Mouse (Mus musculus) ovary, postnatal 14 days (tissue): ENCODE data around the gene Zfp819.
"Not testable (repeated sequence)": the region's sequence is repeated elsewhere in the genome, so short reads cannot be mapped to it uniquely, and the experiment has no call there.

Experiments used
- DNase-seq: peaks from one replicate; pipeline ENCODE4 v3.0.0; 2022; ENCODE audit warnings: low spot score

Gene Zfp819

DNA sequence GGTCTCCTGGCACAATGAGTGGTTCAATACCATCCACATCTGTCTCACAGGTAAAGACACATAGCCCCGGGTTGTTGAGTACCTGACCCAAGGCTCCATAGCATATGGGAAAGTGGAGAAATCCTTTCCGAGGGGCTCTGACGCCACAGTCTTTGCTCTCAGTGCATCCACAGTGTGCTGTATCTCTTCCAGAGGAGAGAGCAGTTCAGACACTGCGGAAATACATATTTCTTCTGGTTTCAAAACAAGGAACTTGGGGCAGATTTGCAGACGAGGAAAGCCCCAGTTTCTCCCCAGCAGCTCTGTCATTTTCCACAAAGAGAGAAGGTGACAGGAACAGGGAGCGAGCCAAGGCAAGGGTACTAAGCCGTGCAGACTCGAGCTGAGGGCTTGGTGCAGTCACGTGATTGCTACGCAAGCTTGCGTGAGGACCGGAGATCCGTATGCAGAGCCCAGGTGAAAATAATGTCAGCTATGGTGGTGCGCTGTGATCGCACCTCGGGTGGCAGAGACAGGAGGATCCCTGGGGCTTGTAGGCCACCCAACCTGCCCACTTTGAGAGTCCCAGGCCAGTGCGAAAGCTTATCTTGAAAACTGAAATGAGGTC lies 36.2 kb downstream of the Zfp819 start:
- no peak for DNase-seq

DNA sequence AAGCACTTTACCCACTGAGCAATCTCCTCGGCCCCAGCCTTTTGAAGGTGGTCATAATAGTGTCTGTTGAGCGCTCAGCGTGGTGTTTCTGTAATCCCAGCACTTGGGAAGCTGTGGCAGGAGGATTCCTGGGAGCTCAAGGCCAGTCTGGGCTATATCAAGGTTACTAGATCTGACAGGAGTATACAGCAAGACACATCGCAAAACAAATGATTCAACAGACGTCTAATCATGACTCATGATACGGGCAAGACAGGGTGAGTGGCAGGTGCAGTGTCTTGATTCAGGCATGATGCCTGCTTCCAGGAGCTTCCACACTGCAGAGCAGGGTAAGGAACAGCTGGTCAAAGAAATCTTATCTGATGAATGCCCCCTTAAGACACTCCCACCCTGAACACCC lies 45.7 kb downstream of the Zfp819 start:
- DNase-seq: no peak

DNA sequence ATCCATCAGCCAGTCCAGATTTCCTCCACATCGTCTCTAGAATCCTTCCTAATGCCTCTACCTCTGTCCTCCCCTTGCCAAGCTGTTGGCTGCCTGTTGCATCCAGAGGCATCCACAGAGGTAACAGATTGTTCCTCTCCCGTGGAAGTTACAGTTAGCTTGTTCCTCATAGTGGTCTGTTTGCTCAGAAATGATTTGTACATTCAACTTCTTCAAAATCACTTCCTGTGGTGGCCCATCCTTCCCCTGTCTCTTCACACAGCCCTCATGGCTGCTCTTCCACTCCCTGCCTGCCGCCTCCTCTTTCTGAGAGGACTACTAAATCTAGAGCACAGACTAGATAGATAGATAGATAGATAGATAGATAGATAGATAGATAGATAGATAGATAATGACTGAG lies 47.5 kb downstream of the Zfp819 start:
- no peak for DNase-seq

DNA sequence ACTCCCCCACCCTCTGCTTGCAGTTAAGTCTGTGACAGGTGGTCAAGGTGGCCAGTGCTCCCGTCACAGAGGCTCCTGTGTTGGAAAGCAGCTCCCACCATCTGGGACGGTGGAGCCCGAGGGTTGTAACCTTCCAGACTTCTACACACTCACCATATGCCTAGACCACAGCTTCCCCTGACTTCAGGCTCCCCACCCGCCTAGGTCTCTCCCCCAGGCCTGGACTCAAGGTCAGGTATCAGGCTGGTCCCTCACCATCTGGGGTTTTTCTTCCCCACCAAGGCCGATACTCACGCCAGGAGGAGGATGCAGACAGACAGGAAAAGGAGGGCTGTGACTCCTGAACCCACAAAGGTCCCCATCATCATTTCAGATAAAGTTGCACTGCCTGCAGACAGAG lies 49.3 kb downstream of the Zfp819 start:
- no peak for DNase-seq

DNA sequence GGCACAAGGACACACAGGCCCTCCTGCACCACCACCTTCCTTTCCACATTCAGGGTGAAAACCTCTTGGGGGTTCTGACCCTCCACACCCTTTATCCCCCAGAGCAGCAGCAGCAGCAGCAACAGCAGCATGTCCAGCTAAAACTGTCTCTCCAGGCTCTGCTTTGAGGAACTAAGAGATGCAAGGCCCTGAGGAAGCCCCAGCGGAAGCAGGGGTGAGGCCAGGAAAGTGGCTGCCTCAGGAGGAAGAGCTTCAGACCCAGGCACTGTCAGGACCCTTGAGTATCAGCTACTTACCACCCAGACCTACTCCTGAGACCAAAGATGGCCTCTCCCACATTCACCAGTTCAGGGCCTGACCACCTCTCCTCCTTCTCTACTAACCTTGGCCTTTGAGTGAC lies 53.0 kb downstream of the Zfp819 start, which contains the start of gene Siglece:
Gene Siglece (minus strand): TSS at position 160 of the 400 bp plus-strand sequence.
- DNase-seq: no peak

DNA sequence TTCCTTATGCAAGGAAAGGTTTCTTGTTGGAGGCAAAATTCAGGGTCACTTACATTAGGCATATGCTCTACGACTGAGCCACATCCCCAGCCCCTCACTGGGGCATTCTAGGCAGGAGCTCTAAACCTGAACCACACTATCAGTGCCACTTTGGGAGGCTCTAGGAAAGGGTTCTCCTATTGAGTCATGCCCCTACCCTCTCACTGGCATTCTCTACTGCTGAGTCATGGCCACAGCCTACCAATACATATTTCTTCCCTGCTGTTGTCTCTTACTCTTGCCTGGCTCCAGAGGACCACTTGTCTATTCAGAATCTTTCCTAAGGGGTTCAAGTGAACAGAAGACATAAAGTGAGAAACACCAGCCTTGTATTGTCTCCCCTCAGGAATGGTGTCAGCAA lies 55.8 kb downstream of the Zfp819 start:
- no peak for DNase-seq

DNA sequence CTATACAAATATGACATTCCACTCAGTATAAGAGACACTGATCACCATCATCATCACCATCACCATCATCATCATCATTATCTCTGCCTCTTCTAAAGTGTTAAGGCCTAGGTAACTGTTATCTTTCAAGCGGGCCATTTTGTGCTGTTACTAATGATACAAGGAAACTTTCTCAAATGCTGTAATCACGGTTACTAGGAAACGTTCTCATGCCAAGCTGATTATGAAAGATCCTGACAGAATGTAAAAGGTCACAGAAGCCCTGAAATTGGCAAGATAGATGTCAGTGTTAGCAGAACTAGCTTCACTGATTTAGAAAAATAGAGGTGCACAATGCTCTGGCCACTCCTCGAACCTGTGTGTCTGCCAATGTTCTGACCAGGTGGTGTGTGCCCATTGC lies 60.3 kb downstream of the Zfp819 start:
- not testable (repeated sequence) for DNase-seq
